Mouse (Mus musculus): ENCODE measurements around the gene Dok4. TPM values are rescaled to one million over a fixed set of nuclear protein-coding genes. Genes with fewer than 3 reads are reported as not detected.
"Not testable (repeated sequence)": the region's sequence is repeated elsewhere in the genome, so short reads cannot be mapped to it uniquely, and the experiment has no call there.

The Dok4 gene
- total RNA-seq, 2 experiments from 2014 or later: 23.3 to 26.5 TPM

DNA sequence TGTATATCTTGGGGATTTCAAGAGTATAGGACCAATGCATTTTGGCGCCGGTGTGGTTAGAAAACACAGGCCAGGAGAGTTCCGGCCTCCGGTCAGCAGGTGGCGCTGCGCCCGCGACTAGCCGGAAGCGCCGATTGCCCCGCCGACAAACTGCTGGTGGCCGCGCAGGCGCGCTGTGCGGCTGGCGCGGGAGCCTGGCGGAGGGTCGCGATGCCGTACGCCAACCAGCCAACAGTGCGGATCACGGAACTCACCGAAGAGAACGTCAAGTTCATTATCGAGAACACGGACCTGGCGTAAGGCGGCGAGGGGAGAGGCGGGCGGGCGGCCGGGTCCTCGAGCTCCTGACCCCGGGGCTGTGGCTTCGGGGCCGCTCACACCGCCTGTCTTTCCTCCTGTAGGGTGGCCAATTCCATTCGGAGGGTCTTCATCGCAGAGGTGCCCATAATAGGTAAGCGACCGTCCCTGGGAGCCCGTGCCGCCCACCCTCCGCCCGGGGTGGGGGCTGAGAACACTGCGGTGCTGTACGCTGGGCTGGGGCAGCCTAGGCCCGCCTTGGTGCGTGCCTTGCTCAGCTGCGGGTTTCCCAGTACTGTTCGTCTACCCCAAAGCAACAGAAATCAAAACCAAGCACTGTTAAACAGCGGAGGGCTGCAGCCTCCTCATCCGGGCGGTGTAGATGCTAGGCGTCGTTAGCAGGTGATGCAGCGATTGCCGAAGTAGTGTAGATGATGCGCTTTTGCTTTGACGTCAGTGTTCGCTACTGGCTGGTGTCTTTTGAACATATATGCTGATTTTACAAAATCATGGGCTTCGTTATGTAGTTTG lies 18.6 kb downstream of the Dok4 start, which contains the start of gene Polr2c:
Polr2c (plus strand) TSS at position 105 of the 828 bp plus-strand sequence.
- DNase-seq: peak; percentile 94 to 96
- intact Hi-C loops (cut with DNase I): no loop called here

DNA sequence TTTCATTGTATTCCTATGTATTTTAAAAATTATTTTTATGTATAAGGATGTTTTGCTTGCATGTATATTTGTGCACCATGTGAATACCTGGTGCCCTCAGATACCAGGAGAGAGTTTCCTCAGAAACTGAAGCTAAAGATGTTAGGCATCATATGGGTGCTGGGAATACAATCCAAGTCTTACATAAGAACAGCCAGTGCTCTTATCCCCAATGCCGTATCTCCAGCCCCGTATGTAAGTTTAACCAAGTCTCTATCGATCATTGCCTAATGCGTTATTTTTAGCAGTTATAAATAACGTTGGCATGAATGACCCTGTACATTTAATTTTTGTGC lies 19.2 kb downstream of the Dok4 start:
- no peak for DNase-seq
- intact Hi-C loops (cut with DNase I): no loop called here

- DNase-seq; intact Hi-C loops (cut with DNase I): not testable (repeated sequence)
Measured at GRCm38 (mm10) chr8:94854761-94855160, 21.4 kb downstream of the Dok4 start.

GRCm38 (mm10) chr8:94850049-94850448 lies 26.1 kb downstream of the Dok4 start:
- intact Hi-C loops (cut with DNase I): no loop called here
- no peak for DNase-seq

GRCm38 (mm10) chr8:94841183-94841582 lies 34.9 kb downstream of the Dok4 start:
- intact Hi-C loops (cut with DNase I): no loop called here
- DNase-seq: no peak

DNA sequence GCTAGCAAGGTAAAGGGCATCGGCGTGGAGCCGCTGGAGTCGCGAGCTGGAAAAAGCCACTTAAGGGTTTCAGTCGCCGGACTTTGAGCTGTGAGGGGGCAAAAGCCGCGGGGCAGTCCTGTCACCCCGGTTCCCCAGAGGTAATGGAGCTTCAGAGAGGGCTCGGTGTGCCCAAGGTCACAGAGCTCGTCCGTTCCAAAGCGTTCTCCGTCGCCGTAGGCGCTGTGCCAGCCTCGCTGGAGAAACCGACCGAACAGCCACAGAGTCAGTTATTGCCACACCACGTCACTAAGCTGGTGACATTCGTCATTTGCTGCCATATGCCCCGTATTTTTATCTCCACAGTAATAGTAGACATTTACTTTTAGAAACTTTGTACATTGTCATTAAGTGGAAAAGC lies 37.5 kb downstream of the Dok4 start:
- intact Hi-C loops (cut with DNase I): no loop called here
- peak; percentile 82 to 86 for DNase-seq

DNA sequence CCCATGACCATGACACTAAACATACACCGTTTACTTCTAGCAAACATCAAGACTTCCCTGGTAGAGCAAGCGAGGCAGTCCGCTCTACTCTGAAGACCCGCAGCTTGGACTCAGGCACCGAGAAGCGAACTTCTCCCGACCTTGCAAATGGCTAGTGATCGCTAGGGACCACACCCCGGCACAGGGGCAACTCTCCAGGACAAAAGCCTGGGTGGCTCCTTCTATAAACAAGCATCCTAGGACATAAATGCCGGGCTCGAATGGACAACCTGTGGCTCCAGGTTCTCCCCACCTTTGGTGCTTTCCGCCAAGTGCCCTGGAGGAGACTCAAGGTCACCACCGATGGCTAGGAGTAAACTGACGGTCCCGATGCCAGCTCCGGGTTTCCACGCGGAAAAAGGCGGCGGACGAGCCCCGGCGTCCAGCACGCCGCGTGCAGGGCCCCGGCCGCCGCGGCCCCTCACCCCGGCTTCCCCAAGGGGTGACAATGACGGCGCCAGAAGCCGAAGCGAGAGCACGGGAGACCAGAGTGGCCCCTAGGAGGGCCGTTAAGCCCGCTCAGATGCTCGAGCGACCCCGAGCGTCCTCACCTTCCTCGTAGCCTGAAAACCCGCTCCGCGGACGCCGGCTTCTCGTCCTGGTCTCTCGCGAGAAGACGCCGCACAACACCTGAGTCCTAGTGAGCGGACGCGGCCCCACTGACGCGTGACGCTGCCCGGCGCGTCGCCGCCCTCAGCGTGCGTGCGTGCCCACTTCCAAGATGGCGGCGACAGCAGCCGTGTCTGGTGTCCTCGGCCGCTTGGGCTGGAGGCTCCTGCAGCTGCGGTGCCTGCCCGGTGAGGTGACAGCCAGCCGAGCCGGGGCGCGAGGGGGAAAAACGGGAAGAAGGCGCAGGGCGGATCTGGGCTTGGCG lies 38.2 kb downstream of the Dok4 start, which contains the start of the genes Coq9 and Ciapin1:
Coq9 (plus strand) TSS at position 660 of the 913 bp plus-strand sequence.
Ciapin1 (minus strand) TSS at position 697 of the 913 bp plus-strand sequence.
- peak; percentile 95 to 96 for DNase-seq
- intact Hi-C loops (cut with DNase I): no loop called here

GRCm38 (mm10) chr8:94836456-94837240 lies 39.5 kb downstream of the Dok4 start:
- DNase-seq: no peak
- intact Hi-C loops (cut with DNase I): no loop called here

DNA sequence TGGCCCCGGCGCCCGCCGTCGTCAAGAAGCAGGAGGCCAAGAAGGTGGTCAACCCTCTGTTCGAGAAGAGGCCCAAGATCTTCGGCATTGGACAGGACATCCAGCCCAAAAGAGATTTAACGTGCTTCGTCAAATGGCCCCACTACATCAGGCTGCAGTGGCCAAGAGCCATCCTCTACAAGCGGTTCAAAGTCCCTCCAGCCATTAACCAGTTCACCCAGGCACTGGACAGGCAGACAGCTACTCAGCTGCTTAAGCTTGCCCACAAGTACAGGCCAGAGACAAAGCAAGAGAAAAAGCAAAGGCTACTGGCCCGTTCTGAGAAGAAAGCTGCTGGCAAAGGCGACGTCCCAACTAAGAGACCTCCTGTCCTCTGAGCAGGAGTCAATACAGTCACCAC lies 40.4 kb downstream of the Dok4 start:
- intact Hi-C loops (cut with DNase I): not testable (repeated sequence)

DNA sequence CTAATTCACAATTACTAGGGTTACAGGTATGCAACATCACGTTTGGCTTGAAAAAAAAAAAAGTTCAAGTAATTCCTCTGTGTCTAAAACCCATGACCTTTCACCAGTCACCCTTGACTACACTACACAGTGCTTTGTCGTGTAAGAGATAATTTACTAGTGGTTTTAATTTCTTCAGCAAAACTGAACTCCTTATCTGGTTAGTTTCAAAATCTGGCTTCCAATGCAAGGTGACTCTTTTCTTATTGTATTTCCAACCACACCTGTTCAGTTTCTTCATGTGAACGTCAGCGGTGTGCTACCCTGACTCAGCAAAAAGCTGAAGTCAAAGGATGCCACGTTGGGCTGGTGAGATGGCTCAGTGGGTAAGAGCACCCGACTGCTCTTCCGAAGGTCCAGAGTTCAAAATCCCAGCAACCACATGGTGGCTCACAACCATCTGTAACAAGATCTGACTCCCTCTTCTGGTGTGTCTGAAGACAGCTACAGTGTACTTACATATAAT lies 42.2 kb downstream of the Dok4 start:
- intact Hi-C loops (cut with DNase I); DNase-seq: not testable (repeated sequence)

More for the DNA sequence above, 40.4 kb downstream of the Dok4 start:
- not testable (repeated sequence) for DNase-seq

- intact Hi-C loops (cut with DNase I): no loop called here
- DNase-seq: no peak
Measured at GRCm38 (mm10) chr8:94828284-94828683, 47.8 kb downstream of the Dok4 start.

DNA sequence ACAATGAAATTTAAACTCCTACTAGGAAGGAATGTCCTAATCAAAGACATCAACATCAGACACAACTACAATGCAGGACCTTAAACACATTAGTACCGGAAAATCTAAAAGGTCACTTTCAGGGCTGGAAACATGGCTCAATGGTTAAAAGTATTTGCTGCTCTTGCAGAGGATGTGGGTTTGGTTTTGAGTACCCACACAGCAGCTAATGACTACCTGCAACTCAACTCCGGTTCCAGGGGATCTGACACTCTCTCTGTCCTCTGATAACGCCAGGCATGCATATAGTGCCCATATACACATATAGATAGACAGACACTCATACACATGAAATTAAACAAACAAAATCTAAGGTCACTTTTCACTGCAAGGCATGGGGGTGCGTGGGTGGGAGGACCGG lies 49.9 kb downstream of the Dok4 start:
- intact Hi-C loops (cut with DNase I): no loop called here

GRCm38 (mm10) chr8:94825170-94825569 lies 51.0 kb downstream of the Dok4 start:
- DNase-seq: no peak
- intact Hi-C loops (cut with DNase I): no loop called here

More for the DNA sequence above, 49.9 kb downstream of the Dok4 start:
- no peak for DNase-seq

GRCm38 (mm10) chr8:94822637-94823560 lies 53.2 kb downstream of the Dok4 start:
- intact Hi-C loops (cut with DNase I): loop anchor here (2.0 kb wide), 1 partner anchor 86 kb away; no protein-coding TSS in a partner anchor
- peak; percentile 63 to 76 for DNase-seq

DNA sequence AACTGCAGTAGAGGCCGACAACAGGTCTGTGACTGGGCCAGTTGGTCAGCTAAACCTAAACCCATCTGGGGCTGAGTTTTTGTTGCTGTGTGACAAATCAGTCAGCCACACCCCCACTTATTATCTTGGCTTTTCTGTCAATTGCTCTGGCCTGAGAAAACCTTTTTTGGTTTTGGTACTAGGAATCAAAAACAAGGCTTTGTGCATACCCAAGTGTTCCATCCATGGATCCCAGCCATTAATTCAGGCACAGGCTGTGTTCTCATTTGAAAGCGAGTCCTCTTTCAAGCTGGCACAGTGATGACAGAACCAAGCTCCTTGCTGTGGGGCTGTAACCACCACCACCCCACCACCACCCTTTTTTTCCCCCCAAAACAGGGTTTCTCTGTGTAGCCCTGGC lies 54.7 kb downstream of the Dok4 start:
- DNase-seq: no peak
- intact Hi-C loops (cut with DNase I): no loop called here

DNA sequence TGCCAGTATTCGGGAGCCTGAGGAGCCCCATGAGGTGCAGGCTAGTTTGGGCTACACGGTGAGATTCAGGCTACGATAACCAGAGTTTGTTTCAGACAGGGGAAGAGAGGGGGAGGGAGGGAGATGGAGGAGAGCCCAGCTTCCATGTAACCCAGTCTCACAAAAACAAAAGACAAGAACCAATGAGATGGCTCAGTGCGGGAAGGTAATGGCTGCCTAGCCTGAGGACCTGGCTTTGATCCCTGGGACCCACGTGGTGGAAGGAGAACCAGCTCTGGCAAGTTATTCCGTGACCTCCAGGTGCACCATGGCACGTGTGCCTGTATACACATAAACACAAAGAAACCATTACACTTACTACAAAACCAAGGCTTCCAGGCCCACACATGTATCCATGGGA lies 55.6 kb downstream of the Dok4 start:
- no peak for DNase-seq
- intact Hi-C loops (cut with DNase I): no loop called here

DNA sequence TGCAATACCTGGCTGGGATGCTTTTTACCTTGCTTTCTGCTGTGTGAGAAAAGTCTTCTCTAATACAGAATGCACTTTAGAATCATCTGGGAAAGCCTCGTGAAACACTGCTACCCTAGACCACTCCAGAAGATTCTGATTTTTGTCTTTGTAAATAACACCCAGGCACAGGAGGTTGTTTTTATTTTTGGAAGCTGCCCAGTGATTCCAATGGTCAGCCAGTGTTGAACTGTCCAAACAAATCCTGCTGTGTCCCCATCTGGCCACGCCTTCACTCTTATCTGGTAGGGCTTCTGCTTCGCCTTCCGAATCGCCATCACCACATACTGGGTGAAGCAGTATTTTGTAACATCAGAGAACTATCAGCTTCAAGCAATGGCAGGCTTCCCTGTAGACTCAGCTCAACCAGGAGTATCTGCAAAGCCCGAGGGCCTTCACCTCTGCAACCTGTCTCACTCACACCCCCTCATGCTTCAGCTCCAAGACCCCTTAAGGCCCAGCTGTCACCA lies 56.4 kb downstream of the Dok4 start:
- intact Hi-C loops (cut with DNase I): loop anchor here (10.0 kb wide), 2 partner anchors 295 to 325 kb away; no protein-coding TSS in a partner anchor
- DNase-seq: no peak

DNA sequence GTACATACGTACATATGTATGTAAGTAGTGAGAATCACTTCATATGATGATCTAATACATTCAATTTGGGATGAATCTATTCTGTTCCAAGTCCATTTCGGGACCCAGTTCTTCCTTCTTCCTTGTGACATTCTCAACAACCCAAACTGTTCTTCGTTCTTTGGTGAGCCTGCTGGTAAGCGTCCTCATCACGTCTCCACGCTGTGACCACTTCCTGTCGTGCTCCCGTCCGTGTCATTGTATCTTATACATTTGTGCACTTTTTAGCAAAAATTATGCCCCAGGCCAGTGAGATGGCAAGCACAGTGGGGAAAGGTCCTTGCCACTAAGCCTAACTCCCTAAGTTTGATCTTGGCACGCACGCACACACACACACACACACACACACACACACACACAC lies 58.2 kb downstream of the Dok4 start:
- intact Hi-C loops (cut with DNase I): loop anchor here (10.0 kb wide), 2 partner anchors 293 to 323 kb away; no protein-coding TSS in a partner anchor
- no peak for DNase-seq
